Mouse (Mus musculus) lung, embryonic 14.5 days (tissue): Measurements from ENCODE around the gene Zfp592. TPM values are rescaled to one million over a fixed set of nuclear protein-coding genes. Genes with fewer than 3 reads are reported as not detected.

Source experiments
- ATAC-seq: fragments of 200-750 bp; cut with Nextera tagmentation; 2 replicates; pipeline ENCODE4 v1.8.0; 2017; ENCODE audit warnings: mild to moderate bottlenecking, moderate TSS enrichment, moderate library complexity; ENCODE audit not compliant: insufficient read depth
- DNase-seq: peaks from one replicate; pipeline ENCODE4 v3.0.0-alpha.2; 2015
- H3K27ac ChIP-seq: fragments of 300-500 bp; sonication (generic); 2 replicates; pipeline ENCODE4 v1.5.1; 2014; ENCODE audit warnings: low read depth, mild to moderate bottlenecking, moderate library complexity
- H3K27me3 ChIP-seq: fragments of 300-500 bp; sonication (generic); 2 replicates; pipeline ENCODE4 v1.6.1; 2014; ENCODE audit warnings: low read length, control low read depth; ENCODE audit not compliant: insufficient read depth
- H3K36me3 ChIP-seq: fragments of 300-500 bp; sonication (generic); 2 replicates; pipeline ENCODE4 v1.6.1; 2014; ENCODE audit warnings: control low read depth; ENCODE audit not compliant: insufficient read depth
- H3K4me1 ChIP-seq: fragments of 300-500 bp; sonication (generic); 2 replicates; pipeline ENCODE4 v1.6.1; 2014; ENCODE audit warnings: antibody characterized with exemption, control low read depth; ENCODE audit not compliant: insufficient read depth
- H3K4me2 ChIP-seq: fragments of 300-500 bp; sonication (generic); 2 replicates; pipeline ENCODE4 v1.6.1; 2014; ENCODE audit warnings: mild to moderate bottlenecking
- H3K4me3 ChIP-seq: fragments of 300-500 bp; sonication (generic); 2 replicates; pipeline ENCODE4 v1.5.1; 2014; ENCODE audit warnings: low read depth, low read length
- H3K9ac ChIP-seq: fragments of 300-500 bp; sonication (generic); 2 replicates; pipeline ENCODE4 v1.6.1; 2014
- H3K9me3 ChIP-seq: fragments of 300-500 bp; sonication (generic); 2 replicates; pipeline ENCODE4 v1.6.1; 2016; ENCODE audit warnings: low read depth, low read length, control low read depth
- CTCF ChIP-seq: IDR thresholded peaks from 2 replicates; pipeline ENCODE4 v1.5.1; 2016; ENCODE audit warnings: antibody characterized with exemption, low read depth
- WGBS: fragments of 180-500 bp; shearing (Covaris S2); extraction: QIAGEN DNeasy Blood & Tissue Kit; methylation state at CpG from one replicate; pipeline ENCODE4 v1.1.7; 2014; 5-methylcytosine and 5-hydroxymethylcytosine counted together
- polyA plus RNA-seq: library from polyadenylated mRNA; unstranded; fragments of >200 nt; fragmentation: Nextera tagmentation; extraction: Ambion mirVana; gene quantifications from 2 replicates; pipeline ENCODE4 v1.2.1, GENCODE M21; 2014

The Zfp592 gene
- polyA plus RNA-seq, 1 experiment from 2014 or later = 18.1 TPM

- Histone ChIP-seq H3K9ac (peak within 1 kb of the TSS; percentile 32), H3K4me3 (no peak within 1 kb of the TSS), H3K4me1 (peaks cover 28% of the 10 kb centered on the region), H3K27ac (peak within 1 kb of the TSS; percentile 81), H3K4me2 (peak within 1 kb of the TSS; percentile 46), H3K9me3 (no peaks in the 10 kb centered on the region), H3K27me3 (no peaks in the 10 kb centered on the region), H3K36me3 (no peaks in the 10 kb centered on the region)
- DNase-seq (no peak), ATAC-seq (peak; percentile 31; the same call in 1 of the 2 replicates)
- no peak for TF ChIP-seq CTCF
- WGBS = 16% methylated on average over 27 of the region's 27 CpGs
Measured at GRCm38 (mm10) chr7:81057471-81057870, 64.0 kb downstream of the Zfp592 start, which contains the start of gene Alpk3. Alpk3 (plus strand) TSS chr7:81057600.

GRCm38 (mm10) chr7:81057901-81058711 is 64.6 kb downstream of the Zfp592 start:
- ATAC-seq = peak; percentile 63; the same call in 1 of the 2 replicates
- Histone ChIP-seq H3K27me3 (no peaks in the 10 kb centered on the region), H3K4me1 (peaks cover 28% of the 10 kb centered on the region), H3K9me3 (no peaks in the 10 kb centered on the region), H3K27ac (peak overlapping the region; percentile 81), H3K36me3 (no peaks in the 10 kb centered on the region), H3K4me3 (no peak overlapping the region), H3K4me2 (peak overlapping the region; percentile 46), H3K9ac (peak overlapping the region; percentile 32)
- peak; percentile 53 for DNase-seq
- no peak for TF ChIP-seq CTCF
- 41% methylated on average over 6 of the region's 6 CpGs for WGBS

- peaks cover 28% of the 10 kb centered on the region for H3K4me1 ChIP-seq
Measured at GRCm38 (mm10) chr7:81058712-81059154, 65.3 kb downstream of the Zfp592 start.

GRCm38 (mm10) chr7:81059388-81059787 is 65.9 kb downstream of the Zfp592 start:
- no peak for TF ChIP-seq CTCF
- Histone ChIP-seq H3K4me2 (peak overlapping the region; percentile 46; the same call in 1 of the 2 replicates), H3K27ac (no peak overlapping the region; the same call in 1 of the 2 replicates), H3K9ac (no peak overlapping the region), H3K27me3 (no peaks in the 10 kb centered on the region), H3K4me1 (peaks cover 28% of the 10 kb centered on the region), H3K36me3 (no peaks in the 10 kb centered on the region), H3K4me3 (no peak overlapping the region), H3K9me3 (no peaks in the 10 kb centered on the region)
- DNase-seq = peak; percentile 13
- WGBS = 47% methylated on average over 5 of the region's 5 CpGs
- ATAC-seq = no peak

More at GRCm38 (mm10) chr7:81058712-81059154, 65.3 kb downstream of the Zfp592 start:
- H3K9ac ChIP-seq = no peak overlapping the region
- peak overlapping the region; percentile 81 for H3K27ac ChIP-seq
- 0 out of 2 replicates have a peak, but pooled peaks have one; percentile 15 for ATAC-seq
- no peak overlapping the region for H3K4me3 ChIP-seq
- 14% methylated on average over 9 of the region's 9 CpGs for WGBS
- DNase-seq = peak; percentile 30
- peak overlapping the region; percentile 46 for H3K4me2 ChIP-seq
- H3K9me3 ChIP-seq = no peaks in the 10 kb centered on the region
- no peaks in the 10 kb centered on the region for H3K27me3 ChIP-seq
- no peak for TF ChIP-seq CTCF
- H3K36me3 ChIP-seq = no peaks in the 10 kb centered on the region

- TF ChIP-seq CTCF = peak; percentile 61
- DNase-seq (peak; percentile 60), ATAC-seq (no peak)
Measured at GRCm38 (mm10) chr7:81060908-81061307, 67.4 kb downstream of the Zfp592 start.

GRCm38 (mm10) chr7:81061936-81062335 is 68.5 kb downstream of the Zfp592 start:
- 86% methylated on average over 11 of the region's 11 CpGs for WGBS
- H3K4me3 ChIP-seq = no peak overlapping the region
- no peak overlapping the region for H3K27ac ChIP-seq
- H3K27me3 ChIP-seq = no peaks in the 10 kb centered on the region
- DNase-seq (no peak), ATAC-seq (no peak)
- peaks cover 20% of the 10 kb centered on the region for H3K4me1 ChIP-seq
- no peaks in the 10 kb centered on the region for H3K36me3 ChIP-seq
- H3K4me2 ChIP-seq = no peak overlapping the region
- H3K9ac ChIP-seq = no peak overlapping the region
- H3K9me3 ChIP-seq = no peaks in the 10 kb centered on the region
- no peak for TF ChIP-seq CTCF

More at GRCm38 (mm10) chr7:81060908-81061307, 67.4 kb downstream of the Zfp592 start:
- no peaks in the 10 kb centered on the region for H3K9me3 ChIP-seq
- H3K27ac ChIP-seq = no peak overlapping the region
- 80% methylated on average over 2 of the region's 2 CpGs for WGBS
- H3K4me3 ChIP-seq = no peak overlapping the region
- H3K9ac ChIP-seq = no peak overlapping the region
- no peaks in the 10 kb centered on the region for H3K27me3 ChIP-seq
- H3K36me3 ChIP-seq = no peaks in the 10 kb centered on the region
- H3K4me2 ChIP-seq = no peak overlapping the region
- peaks cover 25% of the 10 kb centered on the region for H3K4me1 ChIP-seq

GRCm38 (mm10) chr7:81063332-81063731 is 69.9 kb downstream of the Zfp592 start:
- no peak for ATAC-seq
- WGBS = 74% methylated on average over 9 of the region's 9 CpGs

More at GRCm38 (mm10) chr7:81063332-81063731, 69.9 kb downstream of the Zfp592 start:
- Histone ChIP-seq H3K4me1 (peaks cover 7% of the 10 kb centered on the region), H3K9ac (no peak overlapping the region), H3K4me3 (no peak overlapping the region), H3K27me3 (no peaks in the 10 kb centered on the region), H3K4me2 (no peak overlapping the region), H3K27ac (no peak overlapping the region), H3K36me3 (no peaks in the 10 kb centered on the region), H3K9me3 (no peaks in the 10 kb centered on the region)
- TF ChIP-seq CTCF = no peak
- DNase-seq = no peak
